Mouse (Mus musculus) stomach, embryonic 16.5 days (tissue): ENCODE results near the gene Fli1. TPM values are rescaled to one million over a fixed set of nuclear protein-coding genes. Genes with fewer than 3 reads are reported as not detected.

Source experiments
- ATAC-seq: fragments of 200-750 bp; cut with Nextera tagmentation; 2 replicates; pipeline ENCODE4 v1.8.0; 2017; ENCODE audit warnings: moderate number of reproducible peaks, moderate TSS enrichment; ENCODE audit not compliant: insufficient read depth, low FRiP score
- H3K27ac ChIP-seq: fragments of 300-500 bp; sonication (generic); 2 replicates; pipeline ENCODE4 v1.5.1; 2014; ENCODE audit warnings: low read length
- H3K27me3 ChIP-seq: fragments of 300-500 bp; sonication (generic); 2 replicates; pipeline ENCODE4 v1.6.1; 2014; ENCODE audit warnings: low read length, control low read depth, mixed read lengths; ENCODE audit not compliant: control insufficient read depth, insufficient read depth
- H3K36me3 ChIP-seq: fragments of 300-500 bp; sonication (generic); 2 replicates; pipeline ENCODE4 v1.6.1; 2014; ENCODE audit warnings: low read length; ENCODE audit not compliant: control insufficient read depth, insufficient read depth
- H3K4me1 ChIP-seq: fragments of 300-500 bp; sonication (generic); 2 replicates; pipeline ENCODE4 v1.6.1; 2014; ENCODE audit warnings: low read length, control low read depth, mixed read lengths; ENCODE audit not compliant: control insufficient read depth, insufficient read depth
- H3K4me2 ChIP-seq: fragments of 300-500 bp; sonication (generic); 2 replicates; pipeline ENCODE4 v1.6.1; 2014; ENCODE audit warnings: low read depth, low read length, mixed read lengths
- H3K4me3 ChIP-seq: fragments of 300-500 bp; sonication (generic); replicated peaks from 2 replicates; pipeline ENCODE4 v1.5.1; 2014; ENCODE audit warnings: mild to moderate bottlenecking, low read length
- H3K9ac ChIP-seq: fragments of 300-500 bp; sonication (generic); 2 replicates; pipeline ENCODE4 v1.6.1; 2014; ENCODE audit warnings: low read length
- H3K9me3 ChIP-seq: fragments of 300-500 bp; sonication (generic); replicated peaks from 2 replicates; pipeline ENCODE4 v1.6.1; 2016; ENCODE audit warnings: low read length, control low read depth; ENCODE audit not compliant: control insufficient read depth
- WGBS: fragments of 180-500 bp; shearing (Covaris S2); extraction: QIAGEN DNeasy Blood & Tissue Kit; methylation state at CpG from one replicate; pipeline ENCODE4 v1.1.7; 2014; 5-methylcytosine and 5-hydroxymethylcytosine counted together
- polyA plus RNA-seq: library from polyadenylated mRNA; unstranded; fragments of >200 nt; fragmentation: Nextera tagmentation; extraction: Ambion mirVana; gene quantifications from 2 replicates; pipeline ENCODE4 v1.2.1, GENCODE M21; 2015

Fli1 gene
- polyA plus RNA-seq, 1 experiment from 2014 or later = 12.8 TPM

GRCm38 (mm10) chr9:32448766-32449165 is 93.9 kb downstream of the Fli1 start:
- Histone ChIP-seq H3K36me3 (no peaks in the 10 kb centered on the region), H3K27me3 (no peaks in the 10 kb centered on the region), H3K4me1 (no peaks in the 10 kb centered on the region), H3K27ac (no peak overlapping the region), H3K4me2 (no peak overlapping the region), H3K4me3 (no peak overlapping the region), H3K9me3 (no peaks in the 10 kb centered on the region), H3K9ac (no peak overlapping the region)
- WGBS = 76% methylated on average over 5 of the region's 5 CpGs
- ATAC-seq = no peak

- H3K27me3 ChIP-seq = no peaks in the 10 kb centered on the region
- ATAC-seq = no peak
- no peak overlapping the region for H3K4me3 ChIP-seq
- no peak overlapping the region for H3K9ac ChIP-seq
- H3K4me2 ChIP-seq = no peak overlapping the region
- no peaks in the 10 kb centered on the region for H3K4me1 ChIP-seq
- no peak overlapping the region for H3K27ac ChIP-seq
- WGBS = 52% methylated on average over 3 of the region's 3 CpGs
- H3K9me3 ChIP-seq = no peaks in the 10 kb centered on the region
- no peaks in the 10 kb centered on the region for H3K36me3 ChIP-seq
Measured at GRCm38 (mm10) chr9:32445789-32446188, 96.9 kb downstream of the Fli1 start.

- 57% methylated on average over 6 of the region's 6 CpGs for WGBS
- Histone ChIP-seq H3K27ac (no peak overlapping the region), H3K4me2 (no peak overlapping the region), H3K4me1 (no peaks in the 10 kb centered on the region), H3K9me3 (no peaks in the 10 kb centered on the region), H3K9ac (no peak overlapping the region), H3K27me3 (no peaks in the 10 kb centered on the region), H3K36me3 (no peaks in the 10 kb centered on the region), H3K4me3 (no peak overlapping the region)
- no peak for ATAC-seq
Measured at GRCm38 (mm10) chr9:32444453-32445201, 98.0 kb downstream of the Fli1 start.

- no peak overlapping the region for H3K4me3 ChIP-seq
- no peak for ATAC-seq
- H3K27ac ChIP-seq = no peak overlapping the region
- 60% methylated on average over 6 of the region's 6 CpGs for WGBS
- H3K9me3 ChIP-seq = no peaks in the 10 kb centered on the region
- H3K4me1 ChIP-seq = no peaks in the 10 kb centered on the region
- no peak overlapping the region for H3K4me2 ChIP-seq
- no peak overlapping the region for H3K9ac ChIP-seq
- no peaks in the 10 kb centered on the region for H3K36me3 ChIP-seq
- no peaks in the 10 kb centered on the region for H3K27me3 ChIP-seq
Measured at GRCm38 (mm10) chr9:32443817-32444216, 98.8 kb downstream of the Fli1 start.

- H3K27me3 ChIP-seq = no peaks in the 10 kb centered on the region
- H3K9me3 ChIP-seq = no peaks in the 10 kb centered on the region
- no peak overlapping the region for H3K4me2 ChIP-seq
- no peak for ATAC-seq
- WGBS = 69% methylated on average over 3 of the region's 3 CpGs
- no peaks in the 10 kb centered on the region for H3K4me1 ChIP-seq
- no peak overlapping the region for H3K27ac ChIP-seq
- H3K36me3 ChIP-seq = no peaks in the 10 kb centered on the region
- no peak overlapping the region for H3K9ac ChIP-seq
- no peak overlapping the region for H3K4me3 ChIP-seq
Measured at GRCm38 (mm10) chr9:32443115-32443514, 99.5 kb downstream of the Fli1 start.

GRCm38 (mm10) chr9:32434241-32435213 is 108.1 kb downstream of the Fli1 start:
- 77% methylated on average over 19 of the region's 19 CpGs for WGBS

GRCm38 (mm10) chr9:32431061-32431460 is 111.6 kb downstream of the Fli1 start:
- Histone ChIP-seq H3K4me2 (no peak overlapping the region), H3K36me3 (no peaks in the 10 kb centered on the region), H3K27ac (no peak overlapping the region), H3K9ac (no peak overlapping the region), H3K27me3 (no peaks in the 10 kb centered on the region), H3K4me3 (no peak overlapping the region), H3K4me1 (no peaks in the 10 kb centered on the region), H3K9me3 (no peaks in the 10 kb centered on the region)
- WGBS = 74% methylated on average over 3 of the region's 3 CpGs
- ATAC-seq = no peak

More at GRCm38 (mm10) chr9:32434241-32435213, 108.1 kb downstream of the Fli1 start:
- no peaks in the 10 kb centered on the region for H3K36me3 ChIP-seq
- no peaks in the 10 kb centered on the region for H3K9me3 ChIP-seq
- no peak overlapping the region for H3K4me2 ChIP-seq
- no peaks in the 10 kb centered on the region; the same call in 1 of the 2 replicates for H3K4me1 ChIP-seq
- H3K27me3 ChIP-seq = no peaks in the 10 kb centered on the region
- no peak overlapping the region for H3K27ac ChIP-seq
- H3K4me3 ChIP-seq = no peak overlapping the region
- no peak overlapping the region for H3K9ac ChIP-seq
- no peak for ATAC-seq

- H3K27me3 ChIP-seq = no peaks in the 10 kb centered on the region
- ATAC-seq = no peak
- H3K36me3 ChIP-seq = no peaks in the 10 kb centered on the region
- no peaks in the 10 kb centered on the region for H3K4me1 ChIP-seq
- H3K9me3 ChIP-seq = no peaks in the 10 kb centered on the region
- no peak overlapping the region for H3K27ac ChIP-seq
- no peak overlapping the region for H3K9ac ChIP-seq
- no peak overlapping the region for H3K4me2 ChIP-seq
- 74% methylated on average over 7 of the region's 7 CpGs for WGBS
- no peak overlapping the region for H3K4me3 ChIP-seq
Measured at GRCm38 (mm10) chr9:32425321-32425720, 117.3 kb downstream of the Fli1 start.

GRCm38 (mm10) chr9:32420711-32421110 is 122.0 kb downstream of the Fli1 start:
- no peaks in the 10 kb centered on the region for H3K4me1 ChIP-seq
- H3K36me3 ChIP-seq = no peaks in the 10 kb centered on the region
- H3K27me3 ChIP-seq = no peaks in the 10 kb centered on the region
- H3K4me3 ChIP-seq = no peak overlapping the region
- no peak overlapping the region for H3K27ac ChIP-seq
- no peak for ATAC-seq
- H3K9ac ChIP-seq = no peak overlapping the region
- no peak overlapping the region for H3K4me2 ChIP-seq
- H3K9me3 ChIP-seq = no peaks in the 10 kb centered on the region
